Mouse (Mus musculus): ENCODE data around the gene Tnfrsf25. TPM values are rescaled to one million over a fixed set of nuclear protein-coding genes. Genes with fewer than 3 reads are reported as not detected.

The Tnfrsf25 gene
- polyA plus RNA-seq, 1 experiment from 2014 or later, result 1.0 TPM

- WGBS, result 17% methylated on average over 13 of the region's 13 CpGs
- Histone ChIP-seq H3K4me3 (peak overlapping the region; percentile 56), H3K27me3 (replicated peaks; ENCODE audit: low read depth, poor library complexity, severe bottlenecking) (peaks cover 100% of the 10 kb centered on the region), H3K36me3 (replicated peaks) (no peaks in the 10 kb centered on the region), H3K4me1 (peaks cover 81% of the 10 kb centered on the region), H3K27ac (replicated peaks) (no peak overlapping the region), H3K9me3 (no peaks in the 10 kb centered on the region)
- no peak for DNase-seq (ENCODE audit: low spot score)
These were observed 13.7 kb downstream of the Tnfrsf25 start for GRCm38 (mm10) chr4:152129395-152129930.

- under 1% methylated on average over 85 of the region's 85 CpGs for WGBS
- Histone ChIP-seq H3K4me3 (peak overlapping the region; percentile 56), H3K27ac (replicated peaks) (peak overlapping the region; percentile 79), H3K36me3 (replicated peaks) (no peaks in the 10 kb centered on the region), H3K27me3 (replicated peaks; ENCODE audit: low read depth, poor library complexity, severe bottlenecking) (peaks cover 95% of the 10 kb centered on the region), H3K9me3 (no peaks in the 10 kb centered on the region), H3K4me1 (peaks cover 66% of the 10 kb centered on the region)
- DNase-seq (ENCODE audit: low spot score), result peak; percentile 78
These were observed 15.3 kb downstream of the Tnfrsf25 start for GRCm38 (mm10) chr4:152130771-152131653.

GRCm38 (mm10) chr4:152131809-152132771, 16.4 kb downstream of the Tnfrsf25 start:
- H3K27me3 ChIP-seq (replicated peaks; ENCODE audit: low read depth, poor library complexity, severe bottlenecking), result peaks cover 93% of the 10 kb centered on the region
- 2% methylated on average over 50 of the region's 50 CpGs for WGBS
- no peaks in the 10 kb centered on the region for H3K9me3 ChIP-seq
- DNase-seq (ENCODE audit: low spot score), result peak; percentile 78
- no peaks in the 10 kb centered on the region for H3K36me3 ChIP-seq (replicated peaks)
- H3K4me1 ChIP-seq, result peaks cover 59% of the 10 kb centered on the region
- peak overlapping the region; percentile 79 for H3K27ac ChIP-seq (replicated peaks)
- peak overlapping the region; percentile 56 for H3K4me3 ChIP-seq

- Histone ChIP-seq H3K4me3 (peak overlapping the region; percentile 56; the same call in 1 of the 2 replicates), H3K36me3 (replicated peaks) (no peaks in the 10 kb centered on the region), H3K9me3 (no peaks in the 10 kb centered on the region), H3K27me3 (replicated peaks; ENCODE audit: low read depth, poor library complexity, severe bottlenecking) (peaks cover 93% of the 10 kb centered on the region), H3K27ac (replicated peaks) (no peak overlapping the region), H3K4me1 (peaks cover 58% of the 10 kb centered on the region)
- 19% methylated on average over 10 of the region's 10 CpGs for WGBS
- no peak for DNase-seq (ENCODE audit: low spot score)
These were observed 17.0 kb downstream of the Tnfrsf25 start for GRCm38 (mm10) chr4:152132772-152133169.

GRCm38 (mm10) chr4:152133213-152133612, 17.5 kb downstream of the Tnfrsf25 start:
- peaks cover 56% of the 10 kb centered on the region for H3K4me1 ChIP-seq
- no peaks in the 10 kb centered on the region for H3K9me3 ChIP-seq
- 47% methylated on average over 5 of the region's 5 CpGs for WGBS
- H3K27ac ChIP-seq (replicated peaks), result no peak overlapping the region
- H3K27me3 ChIP-seq (replicated peaks; ENCODE audit: low read depth, poor library complexity, severe bottlenecking), result peaks cover 93% of the 10 kb centered on the region
- no peak overlapping the region for H3K4me3 ChIP-seq
- no peak for DNase-seq (ENCODE audit: low spot score)
- H3K36me3 ChIP-seq (replicated peaks), result no peaks in the 10 kb centered on the region

- Histone ChIP-seq H3K36me3 (replicated peaks) (no peaks in the 10 kb centered on the region), H3K27me3 (replicated peaks; ENCODE audit: low read depth, poor library complexity, severe bottlenecking) (peaks cover 91% of the 10 kb centered on the region), H3K4me1 (peaks cover 52% of the 10 kb centered on the region), H3K4me3 (no peak overlapping the region), H3K27ac (replicated peaks) (no peak overlapping the region), H3K9me3 (no peaks in the 10 kb centered on the region)
- DNase-seq (ENCODE audit: low spot score), result peak; percentile 65
These were observed 18.8 kb downstream of the Tnfrsf25 start for GRCm38 (mm10) chr4:152134507-152134906.

- WGBS, result 80% methylated on average over 12 of the region's 12 CpGs
- Histone ChIP-seq H3K9me3 (no peaks in the 10 kb centered on the region), H3K4me3 (no peak overlapping the region), H3K4me1 (peaks cover 44% of the 10 kb centered on the region), H3K27ac (replicated peaks) (no peak overlapping the region), H3K36me3 (replicated peaks) (no peaks in the 10 kb centered on the region), H3K27me3 (replicated peaks; ENCODE audit: low read depth, poor library complexity, severe bottlenecking) (peaks cover 89% of the 10 kb centered on the region)
- DNase-seq (ENCODE audit: low spot score), result no peak
These were observed 19.6 kb downstream of the Tnfrsf25 start for GRCm38 (mm10) chr4:152135363-152135762.

- Histone ChIP-seq H3K4me3 (no peak overlapping the region; the same call in 1 of the 2 replicates), H3K27ac (replicated peaks) (no peak overlapping the region), H3K27me3 (replicated peaks; ENCODE audit: low read depth, poor library complexity, severe bottlenecking) (peaks cover 89% of the 10 kb centered on the region), H3K9me3 (no peaks in the 10 kb centered on the region), H3K36me3 (replicated peaks) (no peaks in the 10 kb centered on the region), H3K4me1 (peaks cover 34% of the 10 kb centered on the region)
- DNase-seq (ENCODE audit: low spot score), result no peak
- WGBS, result 31% methylated on average over 6 of the region's 6 CpGs
These were observed 20.6 kb downstream of the Tnfrsf25 start for GRCm38 (mm10) chr4:152136112-152136875.

GRCm38 (mm10) chr4:152136876-152137250, 21.1 kb downstream of the Tnfrsf25 start:
- Histone ChIP-seq H3K27me3 (replicated peaks; ENCODE audit: low read depth, poor library complexity, severe bottlenecking) (peaks cover 89% of the 10 kb centered on the region), H3K4me3 (no peak overlapping the region), H3K36me3 (replicated peaks) (no peaks in the 10 kb centered on the region), H3K4me1 (peaks cover 29% of the 10 kb centered on the region), H3K27ac (replicated peaks) (no peak overlapping the region), H3K9me3 (no peaks in the 10 kb centered on the region)
- no peak for DNase-seq (ENCODE audit: low spot score)
- 85% methylated on average over 2 of the region's 2 CpGs for WGBS

GRCm38 (mm10) chr4:152138497-152139260, 22.9 kb downstream of the Tnfrsf25 start:
- Histone ChIP-seq H3K27me3 (replicated peaks; ENCODE audit: low read depth, poor library complexity, severe bottlenecking) (peaks cover 83% of the 10 kb centered on the region), H3K36me3 (replicated peaks) (no peaks in the 10 kb centered on the region), H3K9me3 (no peaks in the 10 kb centered on the region), H3K4me3 (peak overlapping the region; percentile 64), H3K4me1 (peaks cover 15% of the 10 kb centered on the region), H3K27ac (replicated peaks) (no peak overlapping the region)
- 2% methylated on average over 51 of the region's 51 CpGs for WGBS
- peak; percentile 93 for DNase-seq (ENCODE audit: low spot score)

GRCm38 (mm10) chr4:152140441-152140840, 24.7 kb downstream of the Tnfrsf25 start:
- WGBS, result 33% methylated on average over 6 of the region's 6 CpGs
- no peak overlapping the region for H3K27ac ChIP-seq (replicated peaks)
- no peaks in the 10 kb centered on the region for H3K9me3 ChIP-seq
- peaks cover 15% of the 10 kb centered on the region for H3K4me1 ChIP-seq
- no peaks in the 10 kb centered on the region for H3K36me3 ChIP-seq (replicated peaks)
- H3K27me3 ChIP-seq (replicated peaks; ENCODE audit: low read depth, poor library complexity, severe bottlenecking), result peaks cover 77% of the 10 kb centered on the region
- no peak overlapping the region for H3K4me3 ChIP-seq
- peak; percentile 64 for DNase-seq (ENCODE audit: low spot score)

All from embryonic facial prominence, embryonic 10.5 days (tissue).